Mouse (Mus musculus): ENCODE results near the gene Tnfsf14.
A peak's percentile ranks its signal among the peaks of the same experiment; 100 is the strongest.

The Tnfsf14 gene

DNA sequence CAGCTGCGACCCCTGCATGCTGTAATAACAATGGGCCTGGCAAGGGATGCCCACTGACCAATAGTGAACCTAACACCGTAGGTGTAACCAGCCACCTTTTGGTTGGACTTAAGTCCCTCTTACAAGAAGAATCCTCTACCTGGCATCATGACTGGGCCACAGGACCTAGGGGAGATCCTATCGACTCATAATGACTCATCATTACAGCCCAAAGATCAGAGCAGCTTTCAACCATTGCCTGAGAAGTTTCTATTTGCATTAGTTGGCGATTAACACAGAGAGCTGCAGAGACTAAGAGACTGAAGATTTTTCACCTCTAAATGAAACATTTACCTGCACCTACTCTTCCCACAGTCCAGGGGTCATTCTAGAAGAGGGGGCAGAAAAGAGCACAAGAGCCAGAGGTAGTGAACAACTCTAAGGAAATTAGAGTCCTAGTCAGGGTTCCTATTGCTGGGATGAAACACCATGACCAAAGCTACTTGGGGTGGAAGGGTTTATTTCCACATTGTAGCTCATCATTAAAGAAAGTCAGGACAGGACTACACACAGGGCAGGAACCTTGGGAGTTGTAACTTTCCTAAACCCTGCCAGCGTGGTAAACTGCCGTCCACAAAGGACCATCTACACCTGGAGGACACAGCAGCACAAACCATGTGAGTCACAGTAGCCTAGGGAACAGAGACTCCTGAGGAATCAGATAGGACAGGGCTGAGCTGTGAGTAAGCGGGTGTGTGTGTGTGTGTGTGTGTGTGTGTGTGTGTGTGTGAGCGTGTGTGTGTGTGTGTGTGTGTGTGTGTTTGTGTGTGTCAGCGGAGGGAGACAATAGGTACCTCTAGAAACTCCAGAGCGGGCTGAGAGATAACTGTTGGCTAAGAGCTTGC lies 8.1 kb upstream of the Tnfsf14 start:
- DNase-seq (ENCODE audit: low spot score in 2 of 2): no peak

DNA sequence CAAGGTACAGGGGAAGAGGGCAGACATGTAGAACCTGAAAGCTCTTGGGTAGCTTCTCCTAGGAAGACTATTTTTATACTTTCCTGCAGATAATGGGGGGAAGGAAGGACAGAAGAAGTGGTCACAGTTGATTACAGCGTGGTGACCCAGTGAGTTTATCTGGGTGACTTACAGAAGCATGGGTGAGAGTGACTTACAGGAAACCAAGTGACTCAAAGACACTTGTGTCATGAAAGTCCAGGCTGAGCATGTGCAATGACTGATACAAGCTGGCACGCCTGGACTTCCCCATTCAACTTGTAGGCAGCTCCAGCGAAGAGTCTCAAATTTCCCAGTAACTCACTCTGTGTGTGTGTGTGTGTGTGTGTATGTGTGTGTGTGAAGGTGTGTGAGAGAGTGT lies 4.3 kb upstream of the Tnfsf14 start:
- DNase-seq (ENCODE audit: low spot score in 2 of 2): no peak

DNA sequence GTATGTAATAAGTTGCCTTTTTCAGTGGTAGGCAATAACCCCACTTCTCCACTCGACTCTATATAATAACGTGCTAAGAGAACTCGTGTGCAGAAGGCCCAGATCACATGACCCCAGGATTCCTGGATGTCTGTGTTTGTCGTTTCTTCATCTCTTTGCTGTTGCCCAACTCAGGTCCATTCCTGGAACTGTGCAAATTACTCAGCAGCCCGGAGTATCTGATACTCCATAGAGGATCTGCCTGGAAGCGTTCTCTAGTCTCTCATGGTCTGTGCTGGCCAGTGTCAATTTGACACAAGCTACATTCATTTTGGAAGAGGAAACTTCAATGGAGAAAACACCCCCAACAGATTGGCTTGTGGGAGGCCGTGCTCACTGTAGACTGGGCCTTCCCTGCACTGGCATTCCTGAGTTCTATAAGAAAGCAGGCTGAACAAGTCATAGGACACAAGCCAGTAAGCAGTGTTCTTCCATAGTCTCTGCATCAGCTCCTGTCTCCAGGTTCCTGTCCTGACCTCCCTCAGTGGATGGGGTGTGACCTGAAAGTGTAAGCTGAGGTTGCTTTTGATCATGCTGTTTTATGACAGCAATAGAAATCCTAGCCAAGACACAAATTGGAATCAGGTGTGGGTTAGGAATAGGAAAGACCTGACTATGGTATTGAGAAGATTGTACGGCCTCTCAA lies 1.5 kb upstream of the Tnfsf14 start:
- no peak for DNase-seq (ENCODE audit: low spot score in 2 of 2)

DNA sequence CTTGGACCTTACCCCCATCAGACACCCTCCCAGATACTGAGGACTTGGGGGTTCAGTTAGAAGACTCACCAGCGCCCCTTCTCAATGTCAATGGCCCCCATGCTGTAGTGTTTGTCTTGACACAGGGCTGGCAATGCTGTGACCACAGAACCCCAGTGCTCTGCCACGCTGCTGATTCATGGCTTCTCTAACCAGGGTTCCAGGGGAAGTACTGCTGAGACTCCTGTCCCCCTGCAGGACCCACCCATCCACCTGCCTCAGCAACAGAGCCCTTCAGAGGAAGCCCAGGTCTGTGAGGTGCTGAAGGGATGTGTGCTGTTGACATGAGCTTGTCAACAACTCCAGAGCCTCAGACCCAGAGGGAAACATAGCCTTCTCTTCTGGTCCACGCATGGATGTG lies 794 bp upstream of the Tnfsf14 start:
- no peak for DNase-seq (ENCODE audit: low spot score in 2 of 2)

DNA sequence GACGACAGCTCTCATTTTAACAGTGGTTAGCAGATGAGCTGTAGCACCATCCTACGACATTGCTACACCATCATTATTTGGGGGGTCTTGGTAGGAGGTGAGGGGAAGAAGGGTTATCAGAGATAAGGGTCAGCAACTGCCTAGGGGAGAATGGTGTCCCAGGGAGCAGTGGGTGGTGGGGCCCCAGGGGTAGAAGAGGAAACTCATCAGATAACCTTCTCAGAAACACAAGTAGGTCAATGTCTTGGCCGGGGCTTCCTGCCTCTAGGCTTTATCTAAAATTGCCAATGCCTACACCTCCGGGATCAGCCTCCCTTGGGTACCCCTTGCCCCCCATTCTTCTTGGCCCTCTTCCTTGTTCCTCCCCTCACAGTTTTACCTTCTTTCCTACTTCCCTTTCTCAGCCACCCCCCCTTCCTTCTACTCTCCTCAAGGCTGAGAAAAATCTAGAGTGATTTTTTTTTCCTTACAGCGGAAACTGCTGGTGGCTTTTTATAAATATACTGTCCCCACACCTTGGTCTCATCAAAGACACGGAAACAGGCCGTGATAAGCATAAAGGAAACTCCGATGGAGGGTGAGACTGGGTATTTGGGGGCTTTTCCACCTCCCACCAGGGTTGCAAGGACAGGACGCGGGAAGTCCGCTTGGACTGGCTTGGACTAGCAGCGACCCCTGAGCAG lies 5.3 kb downstream of the Tnfsf14 start:
- DNase-seq (ENCODE audit: low spot score in 2 of 2): no peak

DNA sequence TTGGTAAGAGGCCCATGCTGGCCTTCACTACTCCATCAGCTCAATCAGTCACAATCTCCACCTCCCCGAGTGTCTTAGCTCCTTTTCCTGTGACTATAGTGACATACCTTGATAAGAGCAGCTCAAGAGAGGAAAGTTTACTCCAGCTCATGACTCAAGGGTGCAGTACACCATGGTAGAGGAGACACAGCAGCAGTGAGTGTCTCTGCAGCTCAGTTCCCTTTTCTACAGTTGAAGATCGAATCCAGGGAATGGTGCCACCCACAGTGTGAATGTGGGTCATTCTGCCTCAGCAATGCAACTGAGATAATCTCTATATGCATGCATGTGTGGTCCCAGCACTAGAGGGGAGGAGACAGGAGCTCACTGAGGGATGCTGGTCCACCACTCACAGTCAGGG lies 8.3 kb downstream of the Tnfsf14 start:
- DNase-seq (ENCODE audit: low spot score in 2 of 2): no peak

DNA sequence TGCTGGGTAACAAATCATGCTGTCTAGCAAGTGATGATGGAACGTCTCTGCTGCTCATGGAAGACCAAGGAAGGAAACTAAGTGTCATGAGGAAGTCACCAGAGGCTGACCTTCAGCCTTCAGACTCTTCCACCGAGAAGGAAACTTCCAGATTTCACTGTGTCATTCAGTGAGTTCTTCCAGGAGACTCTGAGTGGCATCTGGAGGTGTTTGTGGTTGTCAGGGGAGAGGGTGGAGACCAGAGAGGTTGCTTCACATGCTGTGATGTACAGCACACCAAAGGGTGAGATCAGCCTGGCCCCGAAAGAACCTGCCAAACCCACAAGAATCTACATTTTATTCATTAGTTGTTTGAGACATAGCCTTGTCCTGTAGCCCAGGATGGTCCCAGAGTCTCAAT lies 11.1 kb downstream of the Tnfsf14 start:
- no peak for DNase-seq (ENCODE audit: low spot score in 2 of 2)

DNA sequence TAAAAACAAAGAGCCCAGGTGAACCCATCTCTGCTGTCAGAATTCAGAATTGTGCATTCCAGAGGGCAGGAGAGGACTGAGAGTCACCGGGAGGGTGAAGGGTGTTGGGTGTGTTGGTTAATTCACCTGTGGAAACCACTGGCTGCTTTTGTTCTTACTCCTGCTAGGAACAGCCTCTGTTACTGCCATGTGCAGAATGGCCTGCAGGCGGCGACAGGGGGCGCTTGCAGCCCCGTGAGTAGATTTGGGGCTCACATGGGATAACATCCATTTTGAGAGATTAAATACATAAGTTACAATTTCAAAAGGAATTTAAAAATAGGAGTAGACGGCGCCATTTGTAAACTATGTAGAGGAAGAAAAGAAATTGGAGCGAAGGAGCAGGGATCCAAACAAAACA lies 13.6 kb downstream of the Tnfsf14 start:
- DNase-seq (ENCODE audit: low spot score in 2 of 2): no peak

DNA sequence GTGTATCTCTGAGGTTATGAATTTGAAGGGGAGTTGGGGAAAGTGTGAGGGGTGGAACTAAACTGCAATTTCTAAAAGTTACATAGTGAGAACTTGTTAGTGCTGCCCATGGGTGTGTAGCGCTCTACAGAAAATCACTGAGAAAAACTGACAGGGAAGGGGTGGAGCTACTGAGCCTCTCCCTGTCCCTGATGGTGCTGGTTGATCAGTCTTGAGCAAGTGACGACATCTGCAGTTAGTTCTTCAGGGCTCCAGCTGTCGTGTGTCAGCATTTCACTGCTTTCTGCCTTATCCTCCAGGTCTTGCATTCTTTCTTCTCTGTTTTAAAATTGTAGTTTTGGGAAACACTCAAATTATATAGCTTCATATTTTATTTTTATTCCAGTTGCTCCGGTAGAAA lies 20.6 kb downstream of the Tnfsf14 start:
- DNase-seq (ENCODE audit: low spot score in 2 of 2): no peak

DNA sequence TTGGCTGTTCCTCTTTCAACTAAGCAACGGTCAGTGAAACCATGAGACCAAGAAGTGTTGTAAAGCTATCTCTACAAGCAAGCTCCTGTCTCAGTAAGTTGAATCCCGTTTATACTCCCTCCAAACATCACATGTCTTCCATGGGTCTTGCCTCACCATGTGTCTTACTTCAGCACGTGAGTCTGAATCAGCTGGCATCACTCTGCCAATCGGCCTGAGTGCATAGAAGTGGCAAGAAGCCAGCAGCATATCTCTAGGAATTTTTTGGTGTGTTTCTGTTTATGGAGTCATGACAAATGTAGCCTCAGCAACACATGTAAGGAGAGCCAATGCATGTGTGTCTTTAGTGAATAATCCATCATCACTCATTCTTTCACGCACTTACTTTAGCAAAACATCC lies 21.6 kb downstream of the Tnfsf14 start:
- DNase-seq (ENCODE audit: low spot score in 2 of 2): no peak

DNA sequence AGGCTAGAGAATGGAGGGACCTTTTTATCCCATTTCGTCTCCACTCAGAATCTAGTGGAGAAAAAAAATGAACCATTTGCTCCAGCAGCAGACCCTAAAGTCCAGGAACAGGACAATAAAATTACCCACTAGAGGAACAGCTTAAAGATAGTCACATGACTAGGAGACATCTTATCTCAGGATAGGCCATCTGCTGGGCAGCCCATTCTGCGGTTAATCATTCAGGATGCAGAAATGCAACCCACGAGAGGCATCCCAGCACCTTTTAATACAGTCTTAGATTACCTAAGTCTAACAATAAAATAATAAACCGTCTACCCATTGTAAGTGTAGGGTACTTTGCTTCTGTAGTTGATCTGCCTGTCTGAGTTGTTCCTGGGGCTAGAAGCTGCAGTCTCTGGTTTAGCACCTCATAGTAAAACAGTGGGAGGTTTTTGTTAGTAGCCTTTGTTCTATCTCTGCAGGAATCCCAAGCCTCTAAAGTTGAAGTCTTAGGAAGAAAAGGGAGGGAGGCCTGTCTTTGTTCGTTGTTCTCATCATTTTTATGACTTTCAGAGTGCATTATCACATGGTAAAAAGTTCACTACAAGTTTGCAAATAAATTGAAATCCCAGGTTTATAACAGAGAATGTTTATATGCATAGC lies 23.2 kb downstream of the Tnfsf14 start:
- no peak for DNase-seq (ENCODE audit: low spot score in 2 of 2)

DNA sequence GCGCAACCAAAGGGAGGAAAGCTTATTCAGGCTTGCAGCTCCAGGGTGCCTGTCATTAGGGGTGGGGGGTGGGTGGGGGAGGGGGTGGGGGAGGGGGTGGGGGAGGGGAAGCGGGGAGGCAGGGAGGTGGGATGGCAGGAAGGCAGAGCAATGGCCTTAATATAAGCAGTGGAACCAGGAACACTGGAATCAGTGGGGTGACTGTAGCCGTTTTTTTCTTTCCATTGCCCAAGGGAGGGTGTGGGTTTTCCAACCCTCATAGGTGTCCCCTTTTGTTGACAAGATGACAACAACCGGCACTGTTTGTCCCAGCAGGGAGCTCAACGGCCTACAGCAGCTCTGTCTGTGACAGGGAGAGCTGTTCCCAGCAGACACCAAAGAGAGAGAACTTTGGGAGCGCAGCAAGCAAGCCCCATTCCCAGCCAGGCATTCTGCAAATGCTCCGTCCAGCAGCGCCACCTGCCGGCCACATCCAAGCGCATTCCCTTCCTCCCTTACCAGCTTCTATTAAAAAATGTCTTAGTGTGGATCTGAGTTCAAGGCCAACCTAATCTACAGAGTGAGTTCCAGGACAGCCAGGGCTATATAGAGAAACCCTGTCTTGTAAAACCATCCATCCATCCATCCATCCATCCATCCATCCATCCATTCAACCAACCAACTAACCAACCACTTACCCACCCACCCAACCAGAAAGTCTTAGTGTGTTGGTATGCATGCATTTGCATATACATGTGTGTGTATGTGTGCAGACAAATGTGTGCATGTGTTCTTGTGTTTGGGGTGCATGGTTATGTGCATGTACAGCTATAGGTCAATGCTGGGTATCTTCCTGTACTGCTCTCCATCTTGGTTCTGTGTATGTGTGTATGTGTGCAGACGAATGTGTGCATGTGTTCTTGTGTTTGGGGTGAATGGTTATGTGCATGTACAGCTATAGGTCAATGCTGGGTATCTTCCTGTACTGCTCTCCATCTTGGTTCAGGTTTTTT lies 26.9 kb downstream of the Tnfsf14 start:
- peak; percentile 23 to 87 for DNase-seq (ENCODE audit: low spot score in 2 of 2)

DNA sequence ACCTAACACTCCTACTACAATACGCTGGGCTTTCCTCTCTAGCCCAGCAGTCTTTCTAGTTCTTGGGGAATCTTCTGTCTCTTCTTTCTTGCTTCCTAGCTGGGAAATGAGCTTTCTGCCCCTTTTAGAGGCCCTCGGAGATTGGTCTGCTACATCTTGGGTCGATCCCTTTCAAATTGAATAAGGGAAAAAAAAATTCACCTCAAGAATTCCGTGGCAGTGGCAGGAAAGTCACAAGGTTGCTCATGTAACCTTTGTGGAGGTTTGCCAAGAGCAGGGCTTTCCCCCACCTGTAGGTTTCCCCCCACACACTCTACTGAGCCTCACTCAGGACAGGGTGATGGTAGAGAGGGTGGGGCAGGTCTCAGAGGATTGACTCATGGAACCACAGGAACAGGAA lies 40.2 kb downstream of the Tnfsf14 start:
- no peak for DNase-seq (ENCODE audit: low spot score in 2 of 2)

DNA sequence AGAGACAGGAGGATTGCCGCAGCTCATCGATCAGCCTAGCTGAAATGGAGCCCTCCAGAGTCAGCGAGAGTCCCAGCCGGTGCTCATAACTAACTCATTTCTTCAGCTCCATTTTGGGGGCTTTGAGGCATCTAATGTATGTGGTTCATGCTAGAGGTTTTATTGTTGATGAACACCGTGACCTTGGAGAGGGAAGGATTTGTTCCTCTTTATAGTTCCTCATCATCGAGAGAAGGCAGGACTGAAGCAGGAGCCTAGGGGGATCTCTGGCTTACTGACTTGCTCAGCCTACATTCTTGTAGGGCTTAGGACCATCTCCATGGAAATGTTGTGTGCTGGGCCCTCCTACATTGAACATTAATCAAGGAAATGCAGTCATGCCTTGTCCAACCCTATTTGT lies 41.0 kb downstream of the Tnfsf14 start:
- no peak for DNase-seq (ENCODE audit: low spot score in 2 of 2)

DNA sequence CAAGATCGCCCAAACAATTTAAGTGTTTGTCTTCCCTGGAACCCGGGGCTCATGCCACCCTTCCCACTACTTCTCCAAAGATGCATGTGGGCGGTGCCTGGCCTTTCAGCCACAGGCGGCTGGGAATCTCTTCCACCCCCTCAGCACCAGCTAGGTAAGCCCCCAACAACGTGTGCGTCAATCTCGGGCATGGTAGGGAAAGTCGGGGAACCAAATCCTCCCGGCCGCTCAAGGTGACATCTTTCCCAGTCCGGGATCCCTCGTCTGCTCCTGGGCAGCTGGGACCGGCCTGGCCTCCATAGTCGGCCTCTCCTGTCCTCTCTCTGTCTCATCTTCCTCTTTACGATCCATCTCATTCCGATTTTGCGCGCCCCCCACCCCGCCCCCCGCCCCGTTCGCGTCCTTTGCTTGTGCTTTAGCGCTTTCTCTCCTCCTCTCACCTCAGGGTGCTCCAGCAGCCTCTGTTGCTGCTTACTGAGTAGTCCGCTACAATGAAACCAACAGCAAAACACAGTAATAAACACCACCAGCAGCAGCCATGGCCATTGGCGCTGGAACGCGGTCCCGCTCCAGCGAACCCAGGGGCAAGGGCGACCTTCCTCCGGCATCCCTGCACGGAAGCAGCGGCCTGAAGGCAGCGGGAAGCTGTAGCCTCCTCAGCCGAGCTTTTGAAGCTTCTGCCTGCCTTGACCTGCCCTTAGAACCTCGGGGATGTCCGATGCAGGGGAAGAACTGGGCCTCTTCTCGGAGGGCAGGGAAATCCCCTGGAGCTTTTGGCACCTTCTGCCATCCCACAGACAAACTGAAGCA lies 44.8 kb downstream of the Tnfsf14 start, which contains the start of gene Cd70:
Cd70 (minus strand) TSS at position 784 of the 810 bp plus-strand sequence.
- DNase-seq (ENCODE audit: low spot score in 2 of 2): no peak

DNA sequence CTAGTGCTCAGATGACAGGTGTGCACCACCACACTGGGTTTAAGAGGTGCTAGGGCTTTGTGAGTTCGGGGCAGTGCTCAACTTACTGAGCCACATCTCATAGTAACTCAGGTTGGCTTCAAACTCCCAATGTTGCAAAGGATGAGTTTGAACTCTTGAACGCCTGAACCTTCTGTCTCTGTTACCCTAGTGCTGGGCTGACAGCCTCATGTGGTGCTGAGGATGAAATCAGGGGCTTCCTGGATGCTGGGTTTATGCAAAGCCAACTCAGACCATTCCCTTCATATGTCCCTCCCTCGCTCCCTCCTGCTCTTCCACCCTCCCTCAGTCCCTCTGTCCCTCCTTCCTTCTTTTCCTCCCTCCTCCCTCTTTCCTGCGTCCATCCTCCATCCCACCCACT lies 45.6 kb downstream of the Tnfsf14 start:
- DNase-seq (ENCODE audit: low spot score in 2 of 2): no peak

DNA sequence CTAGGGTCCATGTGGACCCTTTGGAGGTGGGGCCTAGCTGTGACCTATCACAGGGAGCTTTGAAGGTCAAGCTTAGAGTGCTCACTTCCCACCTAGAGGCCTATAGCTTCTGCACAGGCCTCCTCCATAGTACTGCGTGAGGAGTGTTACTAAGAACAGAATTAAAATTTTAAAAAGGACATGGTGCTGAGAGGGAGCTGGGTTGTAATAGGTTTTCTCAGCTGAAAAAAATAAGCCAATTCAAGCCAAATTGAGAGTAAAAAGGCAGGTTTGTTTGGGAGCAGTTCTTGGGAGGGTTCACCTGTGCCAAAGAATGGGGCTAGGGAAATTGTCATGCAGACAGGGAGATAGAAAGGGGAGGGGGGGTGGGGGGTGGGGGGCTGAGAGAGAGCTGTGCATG lies 48.9 kb downstream of the Tnfsf14 start:
- DNase-seq (ENCODE audit: low spot score in 2 of 2): no peak

DNA sequence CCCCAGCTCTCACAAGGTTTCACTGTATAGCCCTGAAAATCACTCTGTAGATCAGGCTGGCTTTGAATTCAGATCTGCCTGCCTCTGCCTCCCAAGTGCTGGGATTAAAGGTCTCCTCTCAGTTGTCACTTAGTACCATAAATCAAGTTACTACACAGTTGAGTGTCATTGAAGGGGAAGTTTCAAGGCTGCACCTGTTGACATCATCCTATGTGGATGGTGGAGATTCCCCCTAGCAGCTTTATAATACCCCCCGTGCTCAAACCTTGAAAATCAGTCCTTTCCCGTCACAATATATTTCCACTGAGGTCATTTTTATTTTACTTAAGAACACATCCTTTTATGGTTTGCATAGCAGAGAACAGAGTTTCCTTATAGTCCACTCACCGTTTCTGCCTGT lies 50.3 kb downstream of the Tnfsf14 start:
- DNase-seq (ENCODE audit: low spot score in 2 of 2): no peak

DNA sequence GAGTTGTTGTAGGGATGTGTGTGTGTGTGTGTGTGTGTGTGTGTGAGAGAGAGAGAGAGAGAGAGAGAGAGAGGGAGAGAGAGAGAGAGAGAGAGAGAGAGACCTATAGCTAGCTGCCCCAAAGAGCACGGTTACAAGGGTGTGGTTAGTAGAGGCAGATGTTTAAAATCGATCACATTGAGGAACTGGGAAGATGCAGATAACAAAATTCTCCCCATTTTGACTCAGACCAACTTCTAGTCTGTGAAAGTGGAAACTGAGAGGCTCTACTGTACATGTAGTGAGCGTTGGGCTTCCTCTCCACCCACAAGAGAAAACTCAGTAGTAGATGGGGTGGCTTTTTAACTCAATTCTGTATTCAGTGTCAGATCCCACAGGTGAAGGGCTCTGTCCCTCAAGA lies 54.3 kb downstream of the Tnfsf14 start:
- DNase-seq (ENCODE audit: low spot score in 2 of 2): no peak
